Mouse (Mus musculus) forebrain, embryonic 10.5 days (tissue): ENCODE measurements at regions not wholly inside any gene's neighbourhood (a gene's known extent, or its start where the extent isn't known, plus 50 kb on each side); places are given as distances from the start of the nearest gene placed in this dataset.
A peak's percentile ranks its signal among the peaks of the same experiment; 100 is the strongest.

Source experiments
- DNase-seq: peaks from one replicate; pipeline ENCODE4 v3.0.0-alpha.2; 2017; ENCODE audit warnings: low spot score; ENCODE audit errors: extremely low spot score
- H3K27ac ChIP-seq: fragments of 300-500 bp; sonication (generic); 2 replicates; pipeline ENCODE4 v1.5.1; 2016; ENCODE audit warnings: mild to moderate bottlenecking
- H3K27me3 ChIP-seq: fragments of 300-500 bp; sonication (generic); 2 replicates; pipeline ENCODE4 v1.6.1; 2016; ENCODE audit warnings: mild to moderate bottlenecking; ENCODE audit not compliant: poor library complexity, severe bottlenecking
- H3K36me3 ChIP-seq: fragments of 300-500 bp; sonication (generic); replicated peaks from 2 replicates; pipeline ENCODE4 v1.6.1; 2016; ENCODE audit warnings: mild to moderate bottlenecking, moderate library complexity
- H3K4me1 ChIP-seq: fragments of 300-500 bp; sonication (generic); 2 replicates; pipeline ENCODE4 v1.6.1; 2016
- H3K4me3 ChIP-seq: fragments of 300-500 bp; sonication (generic); 2 replicates; pipeline ENCODE4 v1.5.1; 2016; ENCODE audit warnings: mild to moderate bottlenecking, moderate library complexity
- H3K9me3 ChIP-seq: fragments of 300-500 bp; sonication (generic); 2 replicates; pipeline ENCODE4 v1.6.1; 2016; ENCODE audit warnings: mild to moderate bottlenecking, moderate library complexity
- WGBS: fragments of 180-500 bp; shearing (Covaris S2); methylation state at CpG from one replicate; pipeline ENCODE4 v1.1.7; 2016; 5-methylcytosine and 5-hydroxymethylcytosine counted together

- Histone ChIP-seq H3K27ac (peak overlapping the region; percentile 76), H3K4me1 (peaks cover 40% of the 10 kb centered on the region), H3K27me3 (no peaks in the 10 kb centered on the region; the same call in 1 of the 2 replicates), H3K36me3 (no peaks in the 10 kb centered on the region), H3K4me3 (no peak overlapping the region), H3K9me3 (no peaks in the 10 kb centered on the region)
- WGBS, result 53% methylated on average over 14 of the region's 14 CpGs
- peak; percentile 18 for DNase-seq
These were observed 168.1 kb downstream of the Rpl14 start for GRCm38 (mm10) chr9:120739199-120739952.

GRCm38 (mm10) chr9:120739953-120740524 lies 168.8 kb downstream of the Rpl14 start:
- no peak for DNase-seq
- Histone ChIP-seq H3K27me3 (no peaks in the 10 kb centered on the region; the same call in 1 of the 2 replicates), H3K36me3 (no peaks in the 10 kb centered on the region), H3K4me1 (peaks cover 33% of the 10 kb centered on the region), H3K4me3 (no peak overlapping the region), H3K9me3 (no peaks in the 10 kb centered on the region), H3K27ac (peak overlapping the region; percentile 76)
- 49% methylated on average over 6 of the region's 6 CpGs for WGBS

- Histone ChIP-seq H3K27ac (no peak overlapping the region), H3K4me3 (no peak overlapping the region), H3K36me3 (no peaks in the 10 kb centered on the region), H3K9me3 (no peaks in the 10 kb centered on the region), H3K4me1 (peaks cover 29% of the 10 kb centered on the region), H3K27me3 (no peaks in the 10 kb centered on the region)
- DNase-seq, result no peak
- 94% methylated on average over 2 of the region's 2 CpGs for WGBS
These were observed 170.3 kb downstream of the Rpl14 start for GRCm38 (mm10) chr9:120741521-120741920.

GRCm38 (mm10) chr9:120743455-120743854 lies 172.2 kb downstream of the Rpl14 start:
- Histone ChIP-seq H3K4me1 (peaks cover 22% of the 10 kb centered on the region), H3K27me3 (no peaks in the 10 kb centered on the region), H3K9me3 (no peaks in the 10 kb centered on the region), H3K36me3 (no peaks in the 10 kb centered on the region), H3K27ac (0 out of 2 replicates have a peak overlapping the region, but pooled peaks have one; percentile 25), H3K4me3 (no peak overlapping the region)
- 91% methylated on average over 9 of the region's 9 CpGs for WGBS
- DNase-seq, result no peak

- H3K4me3 ChIP-seq, result no peak overlapping the region
- WGBS, result 88% methylated on average over 6 of the region's 6 CpGs
- no peaks in the 10 kb centered on the region for H3K27me3 ChIP-seq
- H3K27ac ChIP-seq, result no peak overlapping the region
- no peaks in the 10 kb centered on the region for H3K4me1 ChIP-seq
- DNase-seq, result no peak
- H3K36me3 ChIP-seq, result no peaks in the 10 kb centered on the region
- H3K9me3 ChIP-seq, result no peaks in the 10 kb centered on the region
These were observed 174.4 kb downstream of the Rpl14 start for GRCm38 (mm10) chr9:120745674-120746073.

GRCm38 (mm10) chr9:120750820-120751219 lies 178.2 kb upstream of the Ctnnb1 start:
- WGBS, result 88% methylated on average over 4 of the region's 4 CpGs
- Histone ChIP-seq H3K4me1 (0 out of 2 replicates have a peak, but pooled peaks cover 4% of the 10 kb centered on the region), H3K9me3 (no peaks in the 10 kb centered on the region; the same call in 1 of the 2 replicates), H3K27ac (no peak overlapping the region), H3K36me3 (no peaks in the 10 kb centered on the region), H3K27me3 (no peaks in the 10 kb centered on the region), H3K4me3 (no peak overlapping the region)
- DNase-seq, result no peak

GRCm38 (mm10) chr9:120751686-120752484 lies 177.1 kb upstream of the Ctnnb1 start:
- no peak for DNase-seq
- WGBS, result 81% methylated on average over 5 of the region's 5 CpGs
- no peaks in the 10 kb centered on the region; the same call in 1 of the 2 replicates for H3K9me3 ChIP-seq
- H3K27me3 ChIP-seq, result no peaks in the 10 kb centered on the region
- no peaks in the 10 kb centered on the region for H3K36me3 ChIP-seq
- H3K4me3 ChIP-seq, result no peak overlapping the region
- H3K27ac ChIP-seq, result no peak overlapping the region
- 0 out of 2 replicates have a peak, but pooled peaks cover 4% of the 10 kb centered on the region for H3K4me1 ChIP-seq

GRCm38 (mm10) chr9:120754151-120754550 lies 174.9 kb upstream of the Ctnnb1 start:
- no peak for DNase-seq
- H3K27me3 ChIP-seq, result no peaks in the 10 kb centered on the region
- H3K4me3 ChIP-seq, result no peak overlapping the region
- H3K4me1 ChIP-seq, result 0 out of 2 replicates have a peak, but pooled peaks cover 4% of the 10 kb centered on the region
- no peak overlapping the region for H3K27ac ChIP-seq
- no peaks in the 10 kb centered on the region; the same call in 1 of the 2 replicates for H3K9me3 ChIP-seq
- H3K36me3 ChIP-seq, result no peaks in the 10 kb centered on the region

GRCm38 (mm10) chr9:120755486-120755885 lies 173.5 kb upstream of the Ctnnb1 start:
- H3K4me1 ChIP-seq, result peaks cover 11% of the 10 kb centered on the region
- no peak overlapping the region for H3K27ac ChIP-seq
- H3K4me3 ChIP-seq, result no peak overlapping the region
- H3K27me3 ChIP-seq, result no peaks in the 10 kb centered on the region
- no peaks in the 10 kb centered on the region; the same call in 1 of the 2 replicates for H3K9me3 ChIP-seq
- no peaks in the 10 kb centered on the region for H3K36me3 ChIP-seq
- 91% methylated on average over 7 of the region's 7 CpGs for WGBS
- DNase-seq, result no peak

- DNase-seq, result no peak
- WGBS, result 83% methylated on average over 3 of the region's 3 CpGs
- Histone ChIP-seq H3K27ac (no peak overlapping the region), H3K9me3 (no peaks in the 10 kb centered on the region; the same call in 1 of the 2 replicates), H3K36me3 (no peaks in the 10 kb centered on the region), H3K27me3 (no peaks in the 10 kb centered on the region), H3K4me1 (peaks cover 11% of the 10 kb centered on the region), H3K4me3 (no peak overlapping the region)
These were observed 171.0 kb upstream of the Ctnnb1 start for GRCm38 (mm10) chr9:120758003-120758402.

- WGBS, result 79% methylated on average over 1 of the region's 1 CpGs
- DNase-seq, result no peak
- H3K27me3 ChIP-seq, result no peaks in the 10 kb centered on the region
These were observed 170.4 kb upstream of the Ctnnb1 start for GRCm38 (mm10) chr9:120758632-120759031.

GRCm38 (mm10) chr9:120759771-120760170 lies 169.2 kb upstream of the Ctnnb1 start:
- no peak for DNase-seq
- 46% methylated on average over 5 of the region's 5 CpGs for WGBS
- Histone ChIP-seq H3K36me3 (no peaks in the 10 kb centered on the region), H3K4me3 (no peak overlapping the region), H3K4me1 (peaks cover 7% of the 10 kb centered on the region), H3K27me3 (no peaks in the 10 kb centered on the region), H3K9me3 (no peaks in the 10 kb centered on the region; the same call in 1 of the 2 replicates), H3K27ac (peak overlapping the region; percentile 72)

More at GRCm38 (mm10) chr9:120758632-120759031, 170.4 kb upstream of the Ctnnb1 start:
- Histone ChIP-seq H3K27ac (no peak overlapping the region), H3K36me3 (no peaks in the 10 kb centered on the region), H3K4me3 (no peak overlapping the region), H3K9me3 (no peaks in the 10 kb centered on the region; the same call in 1 of the 2 replicates), H3K4me1 (peaks cover 10% of the 10 kb centered on the region)
